Mouse (Mus musculus) intestine, embryonic 16.5 days (tissue): ENCODE results near the gene Cmtm3. TPM values are rescaled to one million over a fixed set of nuclear protein-coding genes. Genes with fewer than 3 reads are reported as not detected.

Experiments
- ATAC-seq: fragments of 200-750 bp; cut with Nextera tagmentation; 2 replicates; pipeline ENCODE4 v1.8.0; 2017; ENCODE audit warnings: moderate TSS enrichment, moderate library complexity
- H3K27ac ChIP-seq: fragments of 300-500 bp; sonication (generic); 2 replicates; pipeline ENCODE4 v1.5.1; 2014; ENCODE audit warnings: mild to moderate bottlenecking, low read length
- H3K27me3 ChIP-seq: fragments of 300-500 bp; sonication (generic); replicated peaks from 2 replicates; pipeline ENCODE4 v1.6.1; 2014; ENCODE audit warnings: low read length, control low read depth, mixed read lengths; ENCODE audit not compliant: control insufficient read depth, insufficient read depth
- H3K36me3 ChIP-seq: fragments of 300-500 bp; sonication (generic); 2 replicates; pipeline ENCODE4 v1.6.1; 2014; ENCODE audit warnings: low read length, control low read depth; ENCODE audit not compliant: control insufficient read depth, insufficient read depth
- H3K4me1 ChIP-seq: fragments of 300-500 bp; sonication (generic); 2 replicates; pipeline ENCODE4 v1.6.1; 2014; ENCODE audit warnings: low read length, control low read depth, mixed read lengths; ENCODE audit not compliant: control insufficient read depth, insufficient read depth
- H3K4me2 ChIP-seq: fragments of 300-500 bp; sonication (generic); 2 replicates; pipeline ENCODE4 v1.6.1; 2014; ENCODE audit warnings: low read depth, low read length, control low read depth
- H3K4me3 ChIP-seq: fragments of 300-500 bp; sonication (generic); 2 replicates; pipeline ENCODE4 v1.5.1; 2014; ENCODE audit warnings: mild to moderate bottlenecking, low read length
- H3K9ac ChIP-seq: fragments of 300-500 bp; sonication (generic); 2 replicates; pipeline ENCODE4 v1.6.1; 2014; ENCODE audit warnings: low read depth, low read length
- H3K9me3 ChIP-seq: fragments of 300-500 bp; sonication (generic); 2 replicates; pipeline ENCODE4 v1.6.1; 2016; ENCODE audit warnings: low read length, control low read depth; ENCODE audit not compliant: control insufficient read depth
- WGBS: fragments of 180-500 bp; shearing (Covaris S2); extraction: QIAGEN DNeasy Blood & Tissue Kit; methylation state at CpG from one replicate; pipeline ENCODE4 v1.1.7; 2014; 5-methylcytosine and 5-hydroxymethylcytosine counted together
- polyA plus RNA-seq: library from polyadenylated mRNA; unstranded; fragments of >200 nt; fragmentation: Nextera tagmentation; extraction: Ambion mirVana; gene quantifications from 2 replicates; pipeline ENCODE4 v1.2.1, GENCODE M21; 2015

The Cmtm3 gene
- polyA plus RNA-seq, 1 experiment from 2014 or later: 105 TPM

- no peaks in the 10 kb centered on the region for H3K9me3 ChIP-seq
- no peaks in the 10 kb centered on the region for H3K4me1 ChIP-seq
- H3K4me3 ChIP-seq: no peak overlapping the region
- H3K36me3 ChIP-seq: no peaks in the 10 kb centered on the region; the same call in 1 of the 2 replicates
- H3K4me2 ChIP-seq: no peak overlapping the region
- WGBS: 68% methylated on average over 5 of the region's 5 CpGs
- no peak for ATAC-seq
- H3K9ac ChIP-seq: no peak overlapping the region
- no peak overlapping the region for H3K27ac ChIP-seq
- no peaks in the 10 kb centered on the region for H3K27me3 ChIP-seq
Measured at GRCm38 (mm10) chr8:104353186-104353585, 14.0 kb downstream of the Cmtm3 start.

GRCm38 (mm10) chr8:104354504-104354903 is 15.3 kb downstream of the Cmtm3 start:
- WGBS: 83% methylated on average over 10 of the region's 10 CpGs

GRCm38 (mm10) chr8:104358637-104359036 is 19.4 kb downstream of the Cmtm3 start:
- no peak for ATAC-seq
- WGBS: 79% methylated on average over 3 of the region's 3 CpGs
- H3K4me1 ChIP-seq: peaks cover 8% of the 10 kb centered on the region; the same call in 1 of the 2 replicates

More at GRCm38 (mm10) chr8:104354504-104354903, 15.3 kb downstream of the Cmtm3 start:
- H3K4me3 ChIP-seq: no peak overlapping the region
- H3K4me1 ChIP-seq: no peaks in the 10 kb centered on the region
- H3K36me3 ChIP-seq: no peaks in the 10 kb centered on the region; the same call in 1 of the 2 replicates
- ATAC-seq: peak; percentile 63
- no peak overlapping the region for H3K9ac ChIP-seq
- H3K27me3 ChIP-seq: no peaks in the 10 kb centered on the region
- H3K4me2 ChIP-seq: no peak overlapping the region
- H3K27ac ChIP-seq: no peak overlapping the region
- H3K9me3 ChIP-seq: no peaks in the 10 kb centered on the region

GRCm38 (mm10) chr8:104359778-104360456 is 20.7 kb downstream of the Cmtm3 start:
- peak; percentile 32; the same call in 1 of the 2 replicates for ATAC-seq
- no peaks in the 10 kb centered on the region for H3K27me3 ChIP-seq

More at GRCm38 (mm10) chr8:104358637-104359036, 19.4 kb downstream of the Cmtm3 start:
- H3K9me3 ChIP-seq: no peaks in the 10 kb centered on the region
- H3K27me3 ChIP-seq: no peaks in the 10 kb centered on the region
- no peak overlapping the region for H3K4me2 ChIP-seq
- no peak overlapping the region for H3K4me3 ChIP-seq
- H3K36me3 ChIP-seq: no peaks in the 10 kb centered on the region; the same call in 1 of the 2 replicates
- H3K27ac ChIP-seq: no peak overlapping the region
- no peak overlapping the region for H3K9ac ChIP-seq

GRCm38 (mm10) chr8:104365695-104366094 is 26.5 kb downstream of the Cmtm3 start:
- WGBS: 80% methylated on average over 9 of the region's 9 CpGs
- Histone ChIP-seq H3K4me1 (peaks cover 33% of the 10 kb centered on the region), H3K4me2 (no peak overlapping the region), H3K4me3 (no peak overlapping the region), H3K27ac (peak overlapping the region; percentile 55), H3K9me3 (no peaks in the 10 kb centered on the region), H3K27me3 (no peaks in the 10 kb centered on the region), H3K36me3 (no peaks in the 10 kb centered on the region), H3K9ac (no peak overlapping the region)
- ATAC-seq: peak; percentile 86

More at GRCm38 (mm10) chr8:104359778-104360456, 20.7 kb downstream of the Cmtm3 start:
- no peaks in the 10 kb centered on the region for H3K9me3 ChIP-seq
- WGBS: 78% methylated on average over 15 of the region's 15 CpGs
- H3K4me2 ChIP-seq: no peak overlapping the region
- no peak overlapping the region for H3K9ac ChIP-seq
- H3K4me1 ChIP-seq: peaks cover 9% of the 10 kb centered on the region
- H3K27ac ChIP-seq: no peak overlapping the region
- no peak overlapping the region for H3K4me3 ChIP-seq
- no peaks in the 10 kb centered on the region; the same call in 1 of the 2 replicates for H3K36me3 ChIP-seq

GRCm38 (mm10) chr8:104367398-104367797 is 28.2 kb downstream of the Cmtm3 start:
- Histone ChIP-seq H3K9ac (no peak overlapping the region), H3K9me3 (no peaks in the 10 kb centered on the region), H3K36me3 (no peaks in the 10 kb centered on the region), H3K4me1 (peaks cover 33% of the 10 kb centered on the region), H3K4me3 (no peak overlapping the region), H3K27me3 (no peaks in the 10 kb centered on the region), H3K4me2 (no peak overlapping the region), H3K27ac (no peak overlapping the region)
- 52% methylated on average over 5 of the region's 5 CpGs for WGBS
- no peak for ATAC-seq

GRCm38 (mm10) chr8:104369591-104369990 is 30.4 kb downstream of the Cmtm3 start:
- no peak overlapping the region for H3K9ac ChIP-seq
- no peaks in the 10 kb centered on the region for H3K27me3 ChIP-seq
- no peak for ATAC-seq
- H3K27ac ChIP-seq: no peak overlapping the region
- H3K4me3 ChIP-seq: no peak overlapping the region
- H3K4me1 ChIP-seq: peaks cover 47% of the 10 kb centered on the region
- H3K9me3 ChIP-seq: no peaks in the 10 kb centered on the region
- 72% methylated on average over 12 of the region's 12 CpGs for WGBS
- no peak overlapping the region for H3K4me2 ChIP-seq
- H3K36me3 ChIP-seq: no peaks in the 10 kb centered on the region

GRCm38 (mm10) chr8:104370071-104370470 is 30.9 kb downstream of the Cmtm3 start:
- H3K9ac ChIP-seq: no peak overlapping the region
- no peak for ATAC-seq
- H3K27ac ChIP-seq: no peak overlapping the region
- 62% methylated on average over 6 of the region's 6 CpGs for WGBS
- no peaks in the 10 kb centered on the region for H3K9me3 ChIP-seq
- no peak overlapping the region for H3K4me2 ChIP-seq
- H3K27me3 ChIP-seq: no peaks in the 10 kb centered on the region
- no peaks in the 10 kb centered on the region for H3K36me3 ChIP-seq
- peaks cover 49% of the 10 kb centered on the region for H3K4me1 ChIP-seq
- no peak overlapping the region for H3K4me3 ChIP-seq

GRCm38 (mm10) chr8:104371121-104371520 is 31.9 kb downstream of the Cmtm3 start:
- Histone ChIP-seq H3K9ac (no peak overlapping the region), H3K4me3 (no peak overlapping the region), H3K27me3 (no peaks in the 10 kb centered on the region), H3K4me1 (peaks cover 49% of the 10 kb centered on the region), H3K4me2 (no peak overlapping the region), H3K27ac (no peak overlapping the region), H3K36me3 (no peaks in the 10 kb centered on the region), H3K9me3 (no peaks in the 10 kb centered on the region)
- WGBS: 84% methylated on average over 6 of the region's 6 CpGs
- ATAC-seq: no peak
